Mouse (Mus musculus) heart, postnatal 0 days (tissue): ENCODE data around the gene Hnrnpf.

ENCODE experiments used
- CTCF ChIP-seq: IDR thresholded peaks from 2 replicates; pipeline ENCODE4 v1.5.1; 2016; ENCODE audit warnings: antibody characterized with exemption, control low read depth, low read depth
- EP300 ChIP-seq: IDR thresholded peaks from 2 replicates; pipeline ENCODE4 v1.6.1; 2016; ENCODE audit warnings: antibody characterized with exemption, low read depth

DNA sequence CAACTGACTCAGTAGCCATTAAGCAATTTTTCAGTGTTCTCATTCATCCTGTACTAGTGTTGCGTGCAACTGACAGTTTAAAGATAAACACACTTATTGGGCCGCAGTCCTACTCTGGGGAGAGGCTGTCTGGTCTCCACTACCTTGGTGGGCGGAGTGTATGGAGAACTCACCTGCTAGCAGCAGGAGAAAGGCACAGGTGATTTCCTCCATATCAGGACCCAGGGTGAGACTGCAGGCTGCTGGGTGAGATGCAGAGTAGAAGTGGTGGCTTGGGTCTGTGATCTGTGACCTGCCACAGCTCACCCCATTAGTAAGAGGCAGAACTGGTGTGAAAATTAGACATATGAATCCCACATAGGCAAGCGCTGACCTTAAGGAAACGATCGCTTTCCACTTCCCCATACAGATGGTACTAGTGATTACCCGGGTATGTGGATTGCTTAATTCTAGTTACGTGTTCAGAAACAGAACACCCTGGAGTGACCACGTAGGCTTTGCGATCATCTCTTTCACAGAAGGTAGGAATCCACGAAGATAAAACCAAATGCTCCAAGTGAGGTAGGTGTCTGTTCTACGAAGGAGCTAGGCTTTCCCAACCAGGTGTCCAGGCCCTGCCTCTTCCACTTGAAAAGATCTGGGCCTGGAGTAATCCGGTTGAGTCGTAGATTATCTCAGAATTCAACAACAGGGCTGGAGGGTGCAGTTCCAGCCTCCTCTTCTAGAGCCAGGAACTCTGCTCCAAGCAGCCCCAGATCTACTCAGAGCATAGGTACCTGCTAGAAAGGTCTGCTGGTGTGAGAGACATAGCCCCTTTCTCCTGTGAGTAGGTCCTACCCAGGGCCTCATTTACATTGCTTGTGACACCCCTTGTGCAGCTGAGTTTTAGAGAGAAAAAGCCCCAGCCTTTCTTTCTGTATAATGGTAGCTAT is 35.8 kb downstream of the Hnrnpf start:
- TF ChIP-seq CTCF (no peak), EP300 (no peak)
